Mouse (Mus musculus) embryonic stem cell, embryonic (primary cell): ENCODE measurements at regions not wholly inside any gene's neighbourhood (a gene's known extent, or its start where the extent isn't known, plus 50 kb on each side); places are given as distances from the start of the nearest gene placed in this dataset.

Source experiments
- CTCF ChIA-PET, 4 experiments: fragments of 300-600 bp in 2 of 4; fragments of 350-600 bp in 2 of 4; sonication (Branson Sonifier 250); formaldehyde crosslinking; loops; one replicate each; lab custom pipeline; 2022; ENCODE audit warnings: inconsistent platforms in 2 of 4; lab: Charles Lee
- POLR2A ChIA-PET, 4 experiments: fragments of 300-600 bp in 2 of 4; fragments of 350-600 bp in 2 of 4; sonication (Branson Sonifier 250); formaldehyde crosslinking; loops; one replicate each; lab custom pipeline; 2022; ENCODE audit warnings: antibody characterized with exemption in 4 of 4, inconsistent platforms in 1 of 4; lab: Charles Lee

- CTCF ChIA-PET: no interaction called here
- POLR2A ChIA-PET: no interaction called here
These were observed 70.4 kb downstream of the Irx5 start for GRCm38 (mm10) chr8:92427801-92428200.

- POLR2A ChIA-PET: no interaction called here
- CTCF ChIA-PET: no interaction called here
These were observed 79.7 kb downstream of the Irx5 start for GRCm38 (mm10) chr8:92437075-92437663.

GRCm38 (mm10) chr8:92438294-92438693 lies 80.9 kb downstream of the Irx5 start:
- ChIA-PET CTCF (interaction anchor here in 2 of 4 experiments (0.6 to 1.5 kb wide), 2 partner anchors 36 to 71 kb away, joined by 3 to 4 read pairs; no protein-coding TSS in a partner anchor), POLR2A (no interaction called here)

GRCm38 (mm10) chr8:92439713-92440436 lies 82.5 kb downstream of the Irx5 start:
- ChIA-PET CTCF (no interaction called here), POLR2A (no interaction called here)

- CTCF ChIA-PET: no interaction called here
- POLR2A ChIA-PET: no interaction called here
These were observed 84.7 kb downstream of the Irx5 start for GRCm38 (mm10) chr8:92442086-92442485.

- ChIA-PET POLR2A (no interaction called here), CTCF (no interaction called here)
These were observed 101.9 kb downstream of the Irx5 start for GRCm38 (mm10) chr8:92459291-92459690.

- CTCF ChIA-PET: no interaction called here
- POLR2A ChIA-PET: no interaction called here
These were observed 102.9 kb downstream of the Irx5 start for GRCm38 (mm10) chr8:92460129-92460953.

- ChIA-PET CTCF (no interaction called here), POLR2A (interaction anchor here in 1 of 4 experiments (0.7 kb wide), 1 partner anchor 816 kb away, joined by 3 read pairs; no protein-coding TSS in a partner anchor)
These were observed 111.9 kb downstream of the Irx5 start for GRCm38 (mm10) chr8:92469141-92470000.

- CTCF ChIA-PET: no interaction called here
- POLR2A ChIA-PET: interaction anchor here in 1 of 4 experiments (0.8 kb wide), 1 partner anchor 25 kb away, joined by 3 read pairs; no protein-coding TSS in a partner anchor
These were observed 114.8 kb downstream of the Irx5 start for GRCm38 (mm10) chr8:92472257-92472656.

GRCm38 (mm10) chr8:92472817-92473216 lies 115.4 kb downstream of the Irx5 start:
- ChIA-PET POLR2A (interaction anchor here in 1 of 4 experiments (0.8 kb wide), 1 partner anchor 24 kb away, joined by 3 read pairs; no protein-coding TSS in a partner anchor), CTCF (no interaction called here)

GRCm38 (mm10) chr8:92482393-92482792 lies 125.0 kb downstream of the Irx5 start:
- CTCF ChIA-PET: no interaction called here

GRCm38 (mm10) chr8:92483055-92483765 lies 125.8 kb downstream of the Irx5 start:
- CTCF ChIA-PET: no interaction called here
- POLR2A ChIA-PET: no interaction called here

More at GRCm38 (mm10) chr8:92482393-92482792, 125.0 kb downstream of the Irx5 start:
- POLR2A ChIA-PET: no interaction called here

GRCm38 (mm10) chr8:92488526-92489159 lies 131.2 kb downstream of the Irx5 start:
- CTCF ChIA-PET: interaction anchor here in 1 of 4 experiments (0.6 kb wide), 1 partner anchor 36 kb away, joined by 3 read pairs; no protein-coding TSS in a partner anchor
- POLR2A ChIA-PET: no interaction called here

GRCm38 (mm10) chr8:92491533-92491932 lies 134.1 kb downstream of the Irx5 start:
- ChIA-PET POLR2A (no interaction called here), CTCF (no interaction called here)

- ChIA-PET CTCF (no interaction called here), POLR2A (no interaction called here)
These were observed 136.0 kb downstream of the Irx5 start for GRCm38 (mm10) chr8:92493403-92493802.

GRCm38 (mm10) chr8:92505552-92506281 lies 148.3 kb downstream of the Irx5 start:
- CTCF ChIA-PET: no interaction called here

GRCm38 (mm10) chr8:92506436-92506835 lies 149.0 kb downstream of the Irx5 start:
- ChIA-PET CTCF (no interaction called here), POLR2A (no interaction called here)

More at GRCm38 (mm10) chr8:92505552-92506281, 148.3 kb downstream of the Irx5 start:
- POLR2A ChIA-PET: no interaction called here
